Mouse (Mus musculus) naive thymus-derived CD4-positive, alpha-beta T cell, adult 2 months (primary cell): Measurements from ENCODE around the gene Slc24a2.

Experiments used
- DNase-seq: peaks from one replicate; pipeline ENCODE4 v3.0.0-alpha.2; 2011; ENCODE audit warnings: low read depth

Gene Slc24a2

DNA sequence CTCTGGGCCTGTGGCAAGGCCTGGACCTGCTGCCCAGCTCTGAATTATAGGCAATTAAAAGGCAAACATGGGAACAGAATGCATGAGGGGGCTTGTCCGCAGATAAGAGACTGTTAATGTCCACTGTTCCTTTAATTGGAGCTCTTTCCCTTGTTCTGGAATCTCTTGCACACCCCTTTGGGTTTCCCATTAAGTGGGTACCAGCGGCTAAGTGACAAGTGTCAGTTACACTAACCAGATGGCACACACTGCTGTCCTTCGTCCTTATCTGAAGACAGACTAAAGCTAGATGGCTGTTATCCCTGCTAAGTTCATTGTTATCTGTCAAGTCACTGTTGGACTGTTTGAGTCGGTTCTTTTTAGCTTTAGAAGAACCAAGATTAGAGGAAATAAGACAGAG, 274.8 kb downstream of the Slc24a2 start:
- DNase-seq = no peak

DNA sequence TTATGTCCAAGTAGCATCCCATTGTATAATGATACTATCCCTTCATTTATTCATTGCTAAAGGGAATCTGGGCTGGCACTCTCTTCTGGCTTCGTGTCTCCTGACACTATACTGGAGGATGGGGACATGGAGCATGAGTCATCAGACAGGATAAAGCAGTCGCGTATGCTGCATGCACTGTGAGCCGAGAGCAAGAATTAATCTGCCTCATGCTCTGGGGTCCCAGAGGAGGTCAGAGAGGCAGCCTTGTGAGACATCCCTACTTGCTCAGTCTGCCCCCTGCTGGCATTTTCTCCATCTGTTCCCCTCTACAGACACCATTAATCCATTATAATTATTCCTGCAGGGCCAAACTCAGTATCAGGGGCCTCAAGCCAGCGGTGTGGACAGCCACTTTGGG, 276.8 kb downstream of the Slc24a2 start:
- no peak for DNase-seq

DNA sequence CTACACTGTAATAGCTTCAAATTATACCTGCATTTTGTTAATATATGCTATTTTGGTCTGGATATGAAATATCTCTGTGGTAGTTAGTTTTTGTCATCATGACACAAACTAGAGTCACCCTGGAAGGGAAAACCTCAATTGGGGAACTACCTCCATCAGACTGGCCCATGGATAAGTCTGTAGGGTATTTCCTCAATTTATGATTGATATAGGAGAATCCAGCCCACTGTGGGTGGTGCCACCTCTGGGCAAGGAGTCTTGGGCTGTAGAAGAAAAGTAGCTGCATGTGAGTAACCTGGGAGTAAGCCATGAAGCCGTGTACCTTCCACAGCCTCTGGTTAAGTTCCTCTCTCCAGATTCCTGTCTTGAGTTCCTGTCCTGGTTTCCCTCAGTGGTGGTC, 281.5 kb downstream of the Slc24a2 start:
- DNase-seq = no peak

DNA sequence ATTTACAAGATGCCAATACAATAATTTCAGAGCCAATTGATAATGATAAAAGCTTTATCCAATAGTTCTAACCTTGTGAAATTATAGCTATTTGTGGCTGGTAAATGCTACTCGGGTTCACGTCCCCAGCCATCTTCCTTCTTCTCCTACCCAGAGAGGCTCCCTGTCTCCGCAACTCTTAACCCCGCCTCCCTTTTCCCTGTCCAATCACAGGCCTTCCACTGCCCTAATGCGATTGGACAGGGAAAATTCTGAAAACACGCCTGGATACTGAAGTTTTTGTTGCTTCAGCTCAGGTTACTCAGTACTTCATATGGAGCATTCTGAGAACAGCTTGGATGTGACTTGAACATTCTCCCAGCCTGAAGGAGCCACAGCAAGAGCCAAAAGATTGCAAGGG, 287.0 kb downstream of the Slc24a2 start:
- DNase-seq = no peak

DNA sequence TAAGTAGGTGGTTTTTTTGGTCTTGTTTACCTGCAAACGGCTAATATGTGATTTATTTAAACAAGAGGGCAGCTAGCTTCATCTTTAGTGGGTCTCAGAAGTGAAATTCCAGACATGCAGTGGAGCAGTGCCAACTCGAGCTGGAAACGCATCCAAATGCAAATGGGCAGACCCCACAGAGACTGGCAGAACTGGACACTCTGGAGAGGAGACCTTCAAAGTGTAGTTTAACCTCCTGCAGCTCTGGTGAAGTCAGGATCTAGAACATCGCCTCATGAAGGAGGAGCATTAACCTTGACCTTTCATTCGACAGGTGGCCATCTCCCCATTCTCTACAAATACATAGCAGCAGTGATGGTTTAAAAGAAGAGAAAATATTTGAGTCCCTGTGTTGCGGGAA, 287.6 kb downstream of the Slc24a2 start:
- DNase-seq = no peak

DNA sequence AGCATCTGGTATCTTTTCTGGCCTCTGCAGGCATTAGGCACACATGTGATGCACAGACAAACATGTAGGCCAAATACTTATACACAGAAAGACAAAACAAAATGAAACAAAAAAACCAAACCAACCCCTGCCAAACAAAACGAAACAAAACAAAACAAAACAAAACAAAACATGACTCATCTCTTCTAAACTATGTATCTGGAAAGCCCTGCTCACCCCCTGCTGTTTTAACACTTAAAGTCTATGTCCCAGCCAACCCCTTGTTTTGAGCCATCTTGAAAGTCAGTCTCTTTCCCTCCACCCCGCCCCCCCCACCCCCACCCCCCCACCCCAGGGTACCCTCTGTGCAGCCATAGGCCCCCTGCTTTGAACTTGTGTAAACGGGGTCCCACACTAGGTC, 293.6 kb downstream of the Slc24a2 start:
- DNase-seq = no peak

DNA sequence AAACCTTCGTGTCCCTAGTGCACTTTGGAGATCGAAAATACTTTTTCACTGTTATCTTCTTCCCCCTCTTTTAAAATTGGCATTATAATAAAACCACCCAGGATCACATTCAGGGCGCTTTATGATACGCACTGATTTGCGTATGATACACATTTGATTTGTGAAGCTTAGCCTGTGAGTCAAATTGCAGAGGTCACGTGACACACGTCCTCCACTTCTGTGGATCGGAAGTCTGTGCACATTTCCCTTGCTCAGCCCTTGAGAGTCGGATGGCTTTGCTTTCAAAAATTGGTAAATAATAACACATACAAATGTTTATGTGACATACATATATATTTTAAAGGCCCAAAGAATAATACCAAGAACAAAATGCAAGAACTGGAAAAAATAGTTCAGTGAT, 294.1 kb downstream of the Slc24a2 start:
- no peak for DNase-seq
